Mouse (Mus musculus) embryo, embryonic 11.5 days (tissue): Measurements from ENCODE around the gene Ppp1r1c.

ENCODE experiments used
- DNase-seq: peaks from one replicate; pipeline ENCODE4 v3.0.0-alpha.2; 2012; ENCODE audit warnings: low read depth, low spot score

Gene Ppp1r1c

DNA sequence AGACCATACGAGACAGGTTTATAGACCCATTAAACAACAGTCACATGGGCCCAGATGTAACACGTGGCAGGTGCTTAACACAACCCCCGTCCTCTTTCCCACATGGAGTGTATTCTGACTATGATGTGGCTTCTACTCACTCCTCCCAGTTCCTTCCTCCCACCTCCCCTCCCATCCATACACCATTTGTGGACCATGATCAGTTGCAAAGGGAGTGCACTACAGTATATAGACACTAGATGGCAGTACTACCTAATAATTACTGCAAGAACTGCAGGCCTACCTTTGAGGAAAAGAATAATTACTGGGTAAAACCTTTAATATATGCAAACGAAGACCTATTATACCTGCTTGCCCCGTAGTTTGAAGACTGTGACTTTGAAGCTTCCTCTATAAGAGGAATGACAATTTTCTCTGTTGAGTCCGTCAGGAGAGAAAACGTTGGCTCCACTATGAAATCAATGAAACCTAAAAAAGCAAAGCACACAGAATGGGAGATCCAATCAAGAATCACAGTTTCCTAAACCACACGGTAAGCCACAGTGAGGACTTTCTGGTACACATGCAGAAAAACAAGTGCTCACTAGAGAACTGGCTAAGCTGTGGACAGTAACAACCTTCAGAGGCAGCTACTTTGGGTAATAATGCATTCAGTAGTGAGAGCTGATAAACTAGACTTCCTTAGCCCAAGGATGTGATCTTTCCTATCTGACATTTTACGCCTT, 157.9 kb downstream of the Ppp1r1c start:
- peak; percentile 61 for DNase-seq
